Mouse (Mus musculus) adrenal gland (tissue): ENCODE measurements around the gene Csl.

Experiments used
- intact Hi-C: fragments of 180-260 bp; cut with DNase I; formaldehyde crosslinking; loops from one replicate; pipeline ENCODE4 v1.15.1; 2025
- long read RNA-seq, 2 experiments: library from polyadenylated mRNA; unstranded; transcript quantifications; one replicate each; pipeline ENCODE4 v2.0.0; 2020; ENCODE audit warnings: borderline replicate concordance in 1 of 2; ENCODE audit not compliant: insufficient replicate concordance in 1 of 2

Csl gene
- long read RNA-seq, experiment 1: 0 reads
- long read RNA-seq, experiment 2: 0 reads

- intact Hi-C loops: no loop called here
Observed at GRCm38 (mm10) chr10:99759558-99759957, at the start of gene Csl. Csl (minus strand) TSS chr10:99759658.

GRCm38 (mm10) chr10:99789418-99789817 lies 30.0 kb upstream of the Csl start:
- intact Hi-C loops: no loop called here

- intact Hi-C loops: no loop called here
Observed at GRCm38 (mm10) chr10:99774228-99775120, 15.0 kb upstream of the Csl start.

- intact Hi-C loops: no loop called here
Observed at GRCm38 (mm10) chr10:99750146-99750545, 9.3 kb downstream of the Csl start.

- intact Hi-C loops: no loop called here
Observed at GRCm38 (mm10) chr10:99748668-99749260, 10.7 kb downstream of the Csl start.

GRCm38 (mm10) chr10:99748009-99748408 lies 11.4 kb downstream of the Csl start:
- intact Hi-C loops: no loop called here

GRCm38 (mm10) chr10:99741609-99742280 lies 17.7 kb downstream of the Csl start:
- intact Hi-C loops: no loop called here

GRCm38 (mm10) chr10:99713129-99713528 lies 46.3 kb downstream of the Csl start:
- intact Hi-C loops: no loop called here

GRCm38 (mm10) chr10:99711567-99711966 lies 47.9 kb downstream of the Csl start:
- intact Hi-C loops: no loop called here
